Mouse (Mus musculus) spleen, adult 2 months (tissue): ENCODE results near the gene Ldah. TPM values are rescaled to one million over a fixed set of nuclear protein-coding genes. Genes with fewer than 3 reads are reported as not detected.

Experiments used
- DNase-seq, 2 experiments: peaks; one replicate each; pipeline versions ENCODE4 v3.0.0 to v3.0.0-alpha.2; 2012 to 2021; ENCODE audit warnings: low spot score in 2 of 2, low read depth in 1 of 2
- H3K27ac ChIP-seq: fragments of 200-500 bp; 2 replicates; pipeline ENCODE4 v1.5.1; 2012; ENCODE audit warnings: low read length, inconsistent platforms; ENCODE audit not compliant: insufficient read depth
- H3K27me3 ChIP-seq: fragments of 200-500 bp; 2 replicates; pipeline ENCODE4 v1.6.1; 2012; ENCODE audit warnings: mild to moderate bottlenecking, moderate library complexity, low read length, inconsistent platforms; ENCODE audit not compliant: control insufficient read depth, insufficient read depth
- H3K36me3 ChIP-seq: fragments of 200-500 bp; 2 replicates; pipeline ENCODE4 v1.6.1; 2012; ENCODE audit warnings: mild to moderate bottlenecking, low read length, inconsistent platforms; ENCODE audit not compliant: control insufficient read depth, insufficient read depth
- H3K4me1 ChIP-seq: fragments of 200-500 bp; 2 replicates; pipeline ENCODE4 v1.6.1; 2011; ENCODE audit warnings: inconsistent platforms; ENCODE audit not compliant: control insufficient read depth, insufficient read depth, insufficient read length
- H3K4me3 ChIP-seq: fragments of 200-500 bp; 2 replicates; pipeline ENCODE4 v1.5.1; 2011; ENCODE audit warnings: mild to moderate bottlenecking, inconsistent platforms; ENCODE audit not compliant: insufficient read depth, insufficient read length; ENCODE audit errors: extremely low read depth
- CTCF ChIP-seq: fragments of 200-500 bp; IDR thresholded peaks from 2 replicates; pipeline ENCODE4 v1.5.1; 2011; ENCODE audit warnings: mild to moderate bottlenecking, inconsistent platforms; ENCODE audit not compliant: insufficient read depth, insufficient read length, insufficient replicate concordance; ENCODE audit errors: extremely low read depth
- POLR2A ChIP-seq: fragments of 200-500 bp; IDR thresholded peaks from 2 replicates; pipeline ENCODE4 v1.6.1; 2011; ENCODE audit warnings: low read depth, low read length, inconsistent platforms
- WGBS: fragments of 180-500 bp; shearing (Covaris S2); methylation state at CpG from one replicate; pipeline ENCODE4 v1.1.7; 2018; 5-methylcytosine and 5-hydroxymethylcytosine counted together
- polyA plus RNA-seq: library from polyadenylated mRNA; depleted of rRNA; stranded (reverse); fragments of >200 nt; gene quantifications from 2 replicates; pipeline ENCODE4 v1.2.3, GENCODE M21; 2012

The Ldah gene
- polyA plus RNA-seq, 1 experiment: 18.7 TPM

GRCm38 (mm10) chr12:8297586-8298214 is 89.8 kb downstream of the Ldah start:
- no peak for DNase-seq
- no peak for TF ChIP-seq CTCF
- TF ChIP-seq POLR2A: no peak
- Histone ChIP-seq H3K4me3 (no peak overlapping the region), H3K36me3 (no peaks in the 10 kb centered on the region), H3K27ac (no peak overlapping the region), H3K27me3 (peaks cover 30% of the 10 kb centered on the region), H3K4me1 (peaks cover 3% of the 10 kb centered on the region; the same call in 1 of the 2 replicates)
- WGBS: 17% methylated on average over 34 of the region's 34 CpGs

DNA sequence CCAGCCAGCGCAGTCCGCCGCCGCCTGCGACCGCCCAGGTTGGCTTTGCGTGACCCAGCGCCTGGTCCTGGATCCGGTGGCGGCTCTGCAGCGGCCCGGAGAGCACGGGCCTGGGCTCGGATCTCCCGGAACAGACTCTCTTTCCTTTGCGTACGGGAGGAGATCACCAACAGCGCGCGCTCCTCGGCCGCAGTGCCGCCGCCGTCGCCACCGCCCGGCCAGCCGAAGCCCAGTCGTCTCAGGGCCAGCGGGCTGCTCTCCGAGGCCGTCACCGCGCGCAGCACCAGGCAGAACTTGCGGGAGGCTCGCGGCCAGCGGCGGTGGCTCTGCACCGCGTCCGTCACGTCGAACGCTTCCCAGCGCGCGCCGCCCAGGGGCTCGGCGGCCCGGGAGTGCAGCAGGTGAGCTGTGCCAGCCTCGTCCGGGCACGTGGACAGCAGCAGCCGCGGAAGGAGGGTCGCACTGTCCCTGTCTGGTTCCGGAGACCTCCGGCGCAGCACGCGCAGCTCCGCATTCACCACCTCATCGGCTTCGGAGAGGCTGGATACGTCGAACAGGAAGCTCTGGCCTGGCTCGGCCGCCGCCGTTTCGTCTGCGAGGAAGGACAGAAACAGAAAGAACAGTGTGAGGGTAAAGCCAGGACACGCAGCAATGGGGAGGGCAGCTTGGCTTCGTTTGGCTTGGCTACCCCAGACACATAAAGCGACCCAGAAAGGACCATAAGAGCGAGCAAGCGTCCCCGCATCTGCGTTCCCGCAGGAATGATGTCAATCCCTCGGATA is 90.6 kb downstream of the Ldah start:
- WGBS: 7% methylated on average over 83 of the region's 85 CpGs
- Histone ChIP-seq H3K27ac (no peak overlapping the region), H3K4me3 (no peak overlapping the region), H3K36me3 (no peaks in the 10 kb centered on the region), H3K27me3 (peaks cover 30% of the 10 kb centered on the region), H3K4me1 (peaks cover 3% of the 10 kb centered on the region; the same call in 1 of the 2 replicates)
- TF ChIP-seq CTCF: no peak
- TF ChIP-seq POLR2A: no peak
- DNase-seq: no peak

- Histone ChIP-seq H3K4me3 (no peak overlapping the region), H3K27ac (no peak overlapping the region), H3K4me1 (peaks cover 3% of the 10 kb centered on the region; the same call in 1 of the 2 replicates), H3K36me3 (no peaks in the 10 kb centered on the region), H3K27me3 (peaks cover 30% of the 10 kb centered on the region)
- 11% methylated on average over 34 of the region's 34 CpGs for WGBS
- DNase-seq: no peak
- TF ChIP-seq CTCF (no peak), POLR2A (no peak)
These were observed 91.5 kb downstream of the Ldah start for GRCm38 (mm10) chr12:8299143-8300110.

DNA sequence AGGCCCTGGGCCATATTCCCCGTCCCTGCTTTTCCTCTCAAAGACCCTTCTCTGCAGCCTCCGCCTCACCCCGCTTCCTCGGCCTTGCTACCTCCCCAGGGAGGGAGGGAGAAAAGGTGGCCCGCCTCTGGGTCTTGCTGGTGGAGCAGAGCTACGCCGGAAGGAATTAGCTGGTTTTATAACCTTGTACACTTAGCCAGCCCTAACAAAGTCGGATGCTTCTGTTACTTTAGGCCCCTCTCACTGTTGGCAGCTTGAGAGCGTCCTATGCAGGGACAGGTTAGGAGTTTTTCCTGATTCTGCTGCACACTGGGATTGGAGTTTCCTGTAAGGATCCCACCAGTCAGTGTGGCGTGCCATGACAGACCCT is 92.2 kb downstream of the Ldah start:
- no peak overlapping the region for H3K4me3 ChIP-seq
- no peak overlapping the region for H3K27ac ChIP-seq
- 41% methylated on average over 10 of the region's 10 CpGs for WGBS
- H3K36me3 ChIP-seq: no peaks in the 10 kb centered on the region
- H3K4me1 ChIP-seq: peaks cover 3% of the 10 kb centered on the region; the same call in 1 of the 2 replicates
- TF ChIP-seq POLR2A (no peak), CTCF (no peak)
- H3K27me3 ChIP-seq: peaks cover 30% of the 10 kb centered on the region
- DNase-seq: no peak

DNA sequence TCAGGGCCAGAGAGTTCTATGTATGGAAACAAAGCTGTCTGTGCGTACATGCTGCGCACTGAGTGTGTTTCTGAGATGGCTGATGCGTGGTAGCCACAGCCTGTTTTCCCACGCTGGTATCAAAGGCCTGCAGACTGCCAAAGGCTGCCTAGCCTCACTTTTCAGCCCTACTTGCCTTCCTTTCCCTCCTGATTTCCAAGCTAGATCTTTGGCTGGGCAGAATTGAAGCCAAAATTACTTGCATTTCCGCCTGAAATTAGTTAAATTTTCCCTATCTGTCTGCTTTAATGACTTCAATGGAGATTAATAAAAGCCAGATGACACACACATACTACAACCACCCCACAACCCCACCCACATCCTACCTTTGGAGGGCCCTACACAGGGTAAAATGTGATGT is 92.6 kb downstream of the Ldah start:
- no peak for DNase-seq
- Histone ChIP-seq H3K4me3 (no peak overlapping the region), H3K4me1 (peaks cover 3% of the 10 kb centered on the region; the same call in 1 of the 2 replicates), H3K27ac (no peak overlapping the region), H3K36me3 (no peaks in the 10 kb centered on the region), H3K27me3 (peaks cover 30% of the 10 kb centered on the region)
- TF ChIP-seq POLR2A: no peak
- no peak for TF ChIP-seq CTCF
- WGBS: 62% methylated on average over 5 of the region's 5 CpGs

GRCm38 (mm10) chr12:8301011-8301814 is 93.3 kb downstream of the Ldah start:
- no peak overlapping the region for H3K27ac ChIP-seq
- H3K36me3 ChIP-seq: no peaks in the 10 kb centered on the region
- no peak overlapping the region; the same call in 1 of the 2 replicates for H3K4me3 ChIP-seq
- no peak for DNase-seq
- peaks cover 30% of the 10 kb centered on the region for H3K27me3 ChIP-seq
- WGBS: 16% methylated on average over 46 of the region's 46 CpGs
- no peak for TF ChIP-seq CTCF
- TF ChIP-seq POLR2A: no peak
- peaks cover 3% of the 10 kb centered on the region; the same call in 1 of the 2 replicates for H3K4me1 ChIP-seq
